Mouse (Mus musculus) layer of hippocampus, adult 11-12 months (tissue): ENCODE measurements at regions not wholly inside any gene's neighbourhood (a gene's known extent, or its start where the extent isn't known, plus 50 kb on each side); places are given as distances from the start of the nearest gene placed in this dataset.
"Not testable (repeated sequence)": the region's sequence is repeated elsewhere in the genome, so short reads cannot be mapped to it uniquely, and the experiment has no call there.

Source experiments
- DNase-seq: peaks from one replicate; pipeline ENCODE4 v3.0.0; 2022; ENCODE audit warnings: low spot score

GRCm38 (mm10) chr2:128265014-128265990, 139.5 kb downstream of the Bcl2l11 start:
- DNase-seq = no peak

GRCm38 (mm10) chr2:128270377-128271129, 144.7 kb downstream of the Bcl2l11 start:
- DNase-seq = no peak

DNA sequence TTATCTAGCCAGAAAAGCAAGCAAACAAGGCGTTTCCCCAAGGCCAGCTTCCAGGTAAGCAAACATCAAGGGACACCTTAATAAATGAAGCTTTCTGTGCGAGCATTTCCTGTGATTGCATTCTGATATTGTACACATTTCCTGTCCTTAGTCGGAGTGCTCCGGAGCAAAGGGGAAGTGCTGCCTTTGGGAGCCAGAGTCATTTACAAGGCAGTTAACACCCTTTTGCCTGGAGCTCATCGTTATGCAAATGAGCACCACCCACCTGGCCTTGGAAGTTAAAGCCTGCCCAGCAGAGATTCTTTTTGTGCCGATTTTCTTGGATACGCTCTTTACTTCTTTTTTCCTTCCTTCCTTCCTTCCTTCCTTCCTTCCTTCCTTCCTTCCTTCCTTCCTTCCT, 147.0 kb downstream of the Bcl2l11 start:
- no peak for DNase-seq

DNA sequence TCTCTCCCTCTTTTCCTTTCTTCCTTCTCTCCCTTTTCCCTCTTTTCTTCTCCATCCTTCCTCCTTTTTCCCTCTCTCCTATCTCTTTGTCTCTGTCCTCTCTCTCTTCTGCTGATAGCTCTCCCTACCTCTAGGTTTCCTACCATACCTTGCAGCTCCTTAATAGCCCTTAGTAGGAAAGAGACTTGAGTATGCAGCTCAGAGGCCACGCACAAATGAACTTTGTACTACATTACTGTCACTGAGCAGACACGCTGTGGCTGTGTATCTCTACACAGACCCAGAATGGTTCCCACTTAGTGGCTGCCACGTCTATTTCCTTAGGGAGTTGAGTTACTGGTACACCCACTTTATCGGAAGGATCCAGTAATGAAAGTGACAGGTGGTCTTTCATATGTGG, 147.5 kb downstream of the Bcl2l11 start:
- no peak for DNase-seq

- no peak for DNase-seq
Observed at GRCm38 (mm10) chr2:128276337-128276736, 150.5 kb downstream of the Bcl2l11 start.

DNA sequence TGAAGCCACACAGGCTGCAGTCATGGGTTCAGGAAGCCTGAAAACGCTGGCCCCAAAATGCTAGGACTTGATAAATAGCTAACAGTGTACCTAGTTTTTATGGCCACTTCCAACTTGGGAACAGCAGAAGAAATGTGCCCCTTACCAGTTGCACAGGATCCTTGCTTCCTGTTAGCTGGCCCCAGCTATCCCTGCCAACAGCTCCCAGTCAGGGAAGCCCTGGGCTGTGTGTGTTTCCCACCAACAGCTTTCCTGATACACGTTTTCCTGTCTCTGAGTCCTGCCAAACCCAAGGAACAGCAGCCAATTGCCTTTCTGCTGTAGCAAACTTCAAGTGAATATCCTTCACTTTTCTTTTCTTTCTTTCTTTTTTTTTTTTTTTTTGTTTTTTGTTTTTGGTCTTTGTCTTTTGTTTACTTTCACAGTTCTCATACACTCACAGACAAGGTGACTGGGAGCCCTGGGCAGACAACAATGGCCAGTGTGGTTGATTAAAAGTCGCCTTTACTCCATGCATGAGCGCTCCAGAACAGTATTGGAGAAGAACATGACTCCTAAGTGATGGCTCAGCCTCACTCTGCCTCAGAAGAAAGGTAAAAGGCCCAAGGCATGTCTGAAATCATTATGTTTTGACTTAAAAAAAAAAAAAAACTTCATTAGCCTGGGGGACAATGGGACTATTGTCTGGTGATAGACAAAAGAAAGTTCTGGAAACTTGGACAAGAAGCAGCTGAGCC, 151.7 kb downstream of the Bcl2l11 start:
- DNase-seq = no peak

DNA sequence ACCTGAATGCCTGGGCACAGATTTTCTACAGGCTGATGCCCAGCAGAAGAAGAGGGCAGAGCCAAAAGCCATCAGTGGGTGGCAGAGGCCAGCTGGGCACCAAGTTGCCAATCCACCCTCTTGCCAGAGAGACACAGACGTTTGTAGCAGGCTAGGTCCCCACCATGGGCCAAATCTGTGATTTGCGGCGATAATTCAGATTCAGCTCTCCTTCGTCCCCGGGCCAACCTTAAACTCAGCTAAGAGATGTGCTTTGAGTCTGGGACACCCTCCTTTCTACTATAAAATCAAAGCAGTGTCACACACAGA, 152.2 kb downstream of the Bcl2l11 start:
- DNase-seq = no peak

- DNase-seq = peak; percentile 19
Observed at GRCm38 (mm10) chr2:128278608-128279081, 152.8 kb downstream of the Bcl2l11 start.

DNA sequence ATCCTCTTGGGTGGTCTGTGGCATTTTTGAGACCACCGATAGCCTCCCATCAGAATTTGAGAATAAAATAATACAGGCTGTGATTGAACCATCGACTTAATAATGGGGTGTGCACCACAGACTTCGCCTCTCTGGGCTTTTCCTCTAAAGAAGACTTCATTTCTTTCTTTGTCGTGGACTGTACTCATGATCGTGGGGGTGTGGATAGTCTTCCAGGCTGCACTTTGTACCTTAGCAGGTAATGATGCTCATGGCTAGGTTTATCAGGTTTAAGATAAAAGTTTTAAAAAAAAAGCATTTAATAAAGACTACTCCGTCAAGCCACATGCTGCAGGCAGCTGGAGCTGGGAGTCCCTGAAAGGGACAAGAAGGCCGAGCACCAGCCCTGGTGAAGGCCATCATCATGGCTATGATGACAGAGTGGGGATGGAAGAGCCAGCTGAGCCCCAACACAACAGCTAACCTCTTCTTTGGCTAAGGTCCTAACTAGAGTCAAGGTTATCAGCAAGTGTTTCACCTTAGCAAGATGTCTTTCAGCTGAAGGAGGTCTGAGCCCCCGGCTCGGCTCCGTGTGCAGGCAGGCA, 153.4 kb downstream of the Bcl2l11 start:
- no peak for DNase-seq

DNA sequence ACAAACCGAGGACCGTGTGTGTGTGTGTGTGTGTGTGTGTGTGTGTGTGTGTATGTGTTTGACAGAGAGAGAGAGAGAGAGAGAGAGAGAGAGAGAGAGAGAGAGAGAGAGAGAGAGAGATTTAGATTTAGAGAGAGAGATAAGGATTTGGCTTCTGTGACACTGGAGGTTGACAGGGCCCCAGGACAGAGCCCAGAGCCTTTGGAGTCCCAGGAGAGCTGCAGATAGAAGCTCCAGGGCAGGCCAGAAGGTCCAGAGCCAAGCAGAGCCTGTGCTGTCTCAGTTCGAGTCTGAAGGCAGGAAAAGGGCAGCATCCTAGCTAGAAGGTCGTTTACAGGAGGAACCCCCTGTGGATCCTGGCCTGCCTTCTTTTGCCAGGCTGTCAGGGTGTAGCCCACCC, 156.8 kb downstream of the Bcl2l11 start:
- no peak for DNase-seq

GRCm38 (mm10) chr2:128284822-128285421, 159.1 kb downstream of the Bcl2l11 start:
- DNase-seq = peak; percentile 67

- DNase-seq = no peak
Observed at GRCm38 (mm10) chr2:128285457-128285856, 159.6 kb downstream of the Bcl2l11 start.

GRCm38 (mm10) chr2:128288138-128288551, 162.3 kb downstream of the Bcl2l11 start:
- no peak for DNase-seq

DNA sequence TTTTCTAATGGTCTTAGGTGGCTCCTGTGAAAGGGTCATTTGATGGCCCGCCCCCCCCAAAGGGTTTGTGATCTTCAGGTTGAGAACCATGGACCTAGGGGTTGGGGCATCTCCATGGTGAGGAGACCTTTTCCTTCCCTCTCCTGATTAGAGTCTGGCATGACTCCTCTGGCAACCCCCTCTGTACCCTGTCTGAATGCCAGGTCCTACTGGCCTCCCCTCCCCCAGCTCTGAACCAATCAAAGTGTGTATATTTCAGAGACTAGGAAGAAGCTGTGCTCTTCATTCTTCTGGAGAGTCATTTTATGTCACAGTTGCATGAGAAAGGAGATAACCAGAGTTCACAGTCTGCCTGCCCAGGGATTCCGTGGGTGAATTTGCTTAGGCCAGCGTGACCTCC, 164.8 kb downstream of the Bcl2l11 start:
- DNase-seq = no peak

- DNase-seq = no peak
Observed at GRCm38 (mm10) chr2:128294610-128295009, 168.8 kb downstream of the Bcl2l11 start.

- DNase-seq = no peak
Observed at GRCm38 (mm10) chr2:128295018-128295424, 169.2 kb downstream of the Bcl2l11 start.

GRCm38 (mm10) chr2:128295726-128296234, 169.9 kb downstream of the Bcl2l11 start:
- no peak for DNase-seq

GRCm38 (mm10) chr2:128296423-128296822, 170.6 kb downstream of the Bcl2l11 start:
- not testable (repeated sequence) for DNase-seq

DNA sequence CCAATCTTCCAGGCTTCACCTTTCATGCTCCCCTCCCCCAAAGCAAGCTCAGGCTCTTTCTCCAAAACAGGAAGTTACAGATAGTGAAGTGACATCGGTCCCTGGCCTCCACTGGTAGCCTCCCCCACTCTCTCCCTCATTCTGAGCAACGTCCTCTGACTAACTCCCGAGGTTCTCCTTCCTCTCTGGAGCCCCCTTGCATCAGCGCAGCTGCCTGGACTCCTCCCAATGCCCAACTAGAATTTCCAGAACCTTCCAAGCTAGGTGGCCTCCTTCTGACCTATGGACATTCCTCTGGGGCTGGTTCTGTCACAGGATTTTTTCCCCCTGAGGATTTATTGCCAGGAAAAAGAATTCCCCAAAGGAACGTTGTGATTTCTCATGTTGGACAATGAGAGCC, 171.1 kb downstream of the Bcl2l11 start:
- no peak for DNase-seq

- DNase-seq = no peak
Observed at GRCm38 (mm10) chr2:128297821-128298220, 172.0 kb downstream of the Bcl2l11 start.

GRCm38 (mm10) chr2:128298996-128299395, 173.2 kb downstream of the Bcl2l11 start:
- DNase-seq = no peak
